8 mouse cellular contexts compared by ENCODE assay signal in the genomic region with DNA sequence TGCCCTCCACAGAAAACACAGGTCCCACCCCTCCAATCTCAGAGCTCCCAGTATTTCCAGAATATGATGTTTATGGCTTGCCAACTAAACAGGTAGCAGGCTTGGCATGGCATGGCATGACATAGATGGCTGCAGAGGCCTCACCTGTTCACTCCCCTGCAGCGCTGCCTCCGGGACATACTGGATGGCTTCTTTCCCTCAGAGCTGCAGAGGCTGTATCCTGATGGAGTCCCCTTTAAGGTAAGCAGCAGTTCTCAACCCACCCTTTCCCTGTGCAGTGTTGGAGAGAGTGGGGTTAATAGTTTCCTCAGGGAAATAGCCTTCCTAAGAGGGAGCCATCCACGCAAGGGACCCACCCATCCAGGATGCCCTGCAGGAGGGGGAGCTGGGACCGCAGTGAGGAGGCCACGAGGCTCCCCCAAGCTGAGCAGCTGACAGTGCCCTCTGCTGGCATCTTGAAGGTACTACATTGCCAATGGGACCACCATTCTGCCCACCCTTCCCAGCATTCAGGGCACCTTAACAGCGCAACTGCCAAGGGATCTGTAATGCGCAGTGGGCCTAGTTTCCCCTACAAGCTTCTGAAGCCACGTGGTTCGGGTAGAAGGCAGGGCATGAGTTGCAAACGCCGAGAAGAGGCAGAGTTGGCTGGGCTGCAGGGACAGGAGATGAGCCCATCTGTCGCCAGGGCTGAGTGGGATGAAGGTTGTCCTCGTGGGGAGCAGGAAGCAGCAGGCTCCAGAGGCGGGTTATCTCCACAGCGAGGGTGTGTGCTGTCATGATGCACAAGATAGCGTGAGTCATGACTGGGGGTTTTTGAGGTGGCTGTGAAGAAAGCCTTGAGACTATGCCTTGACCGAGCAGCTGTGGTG. TPM values are rescaled to one million over a fixed set of nuclear protein-coding genes. Genes with fewer than 3 reads are reported as not detected.
DNase-seq lines count a peak whose midpoint lies in the region; ATAC-seq and TF ChIP-seq lines count a peak whose summit lies in the region.

No protein-coding gene starts in this region.

- peaks cover 10% of the 10 kb centered on the region; the same call in 1 of the 2 replicates for H3K36me3 ChIP-seq in lung, embryonic 14.5 days (ENCODE audit: insufficient read depth)

- no peaks in the 10 kb centered on the region for H3K27me3 ChIP-seq in lung, embryonic 14.5 days (ENCODE audit: insufficient read depth, low read length)

- H3K4me2 ChIP-seq in lung, embryonic 14.5 days: no peak overlapping the region

- H3K4me3 ChIP-seq in lung, embryonic 14.5 days (ENCODE audit: low read depth, low read length): no peak overlapping the region

- peak; percentile 40 for ATAC-seq in CD4-positive, CD25-positive, alpha-beta regulatory T cell, adult 4 months
- ATAC-seq in lung, embryonic 14.5 days (ENCODE audit: insufficient read depth): no peak

- TF ChIP-seq CTCF in lung, embryonic 14.5 days (IDR thresholded peaks at IDR 0.05; ENCODE audit: low read depth): peak; percentile 96

- H3K9me3 ChIP-seq in lung, embryonic 14.5 days (ENCODE audit: low read depth, low read length): no peaks in the 10 kb centered on the region

- no peak overlapping the region for H3K27ac ChIP-seq in lung, embryonic 14.5 days (ENCODE audit: low read depth)

- 21% methylated on average over 17 of the region's 17 CpGs for WGBS in lung, embryonic 14.5 days

- DNase-seq in 3134 (ENCODE audit: extremely low read depth, insufficient read length, low spot score): peak; percentile 44
- DNase-seq in cerebellum, adult 18-20 months: peak; percentile 62 to 69
- peak; percentile 59 to 81 for DNase-seq in frontal cortex, postnatal 10 days (ENCODE audit: low spot score in 2 of 2)
- peak; percentile 90 to 94 for DNase-seq in layer of hippocampus, adult 8-10 months (ENCODE audit: low spot score in 2 of 2)
- DNase-seq in lung, embryonic 14.5 days: peak; percentile 77
- peak; percentile 72 for DNase-seq in right cerebral cortex, postnatal 14 days
- DNase-seq in urinary bladder, postnatal 25 days (ENCODE audit: low spot score): no peak

- peaks cover 4% of the 10 kb centered on the region; the same call in 1 of the 2 replicates for H3K4me1 ChIP-seq in lung, embryonic 14.5 days (ENCODE audit: insufficient read depth)

- H3K9ac ChIP-seq in lung, embryonic 14.5 days: no peak overlapping the region

RNA-seq across cellular contexts. Expression of gene Sh3bgrl3, which starts 4.7 kb away (rescaled TPM):
- 1,000 to 10,000 TPM in 1 of 2 experiments, 100 to 1,000 TPM in 1; 977 to 1,004 TPM for polyA plus RNA-seq in CD4-positive, CD25-positive, alpha-beta regulatory T cell, adult 4 months (2017; shearing (Covaris generic))
- total RNA-seq in layer of hippocampus, adult 8-10 months (2022): 100 to 1,000 TPM; 185 to 289 (median 252) TPM
- polyA plus RNA-seq in lung, embryonic 14.5 days (2014; fragmentation: Nextera tagmentation; extraction: Ambion mirVana): 384 and 400 TPM in 2 replicates

RNA-seq across cellular contexts. Expression of gene Ubxn11, which starts 21.5 kb away (rescaled TPM):
- polyA plus RNA-seq in CD4-positive, CD25-positive, alpha-beta regulatory T cell, adult 4 months (2017; shearing (Covaris generic)): 10 to 100 TPM; 31.2 to 54.2 TPM
- 10 to 100 TPM; 34.7 to 39.5 (median 35.6) TPM for total RNA-seq in layer of hippocampus, adult 8-10 months (2022)
- 6.8 and 7.8 TPM in 2 replicates for polyA plus RNA-seq in lung, embryonic 14.5 days (2014; fragmentation: Nextera tagmentation; extraction: Ambion mirVana)

RNA-seq across cellular contexts. Expression of gene Cd52, which starts 29.0 kb away (rescaled TPM):
- polyA plus RNA-seq in CD4-positive, CD25-positive, alpha-beta regulatory T cell, adult 4 months (2017; shearing (Covaris generic)): 1,000 to 10,000 TPM; 2,918 to 3,094 TPM
- 10 to 100 TPM in 2 of 4 experiments, 1 to 10 TPM in 2; 1.2 to 52.4 (median 18.2) TPM for total RNA-seq in layer of hippocampus, adult 8-10 months (2022)
- polyA plus RNA-seq in lung, embryonic 14.5 days (2014; fragmentation: Nextera tagmentation; extraction: Ambion mirVana): 13.1 and 14.2 TPM in 2 replicates

Comparison
In these comparisons a context has a peak if more than half of its experiments do, and no peak if none do; other contexts are left out.
1. RNA of gene Cd52, which starts 29.0 kb away (polyA plus RNA-seq): 2,918 to 3,094 TPM in CD4-positive, CD25-positive, alpha-beta regulatory T cell, adult 4 months; 13.1 to 14.2 TPM in lung, embryonic 14.5 days; every median in the first group is over 100 times any median in the second.